Mouse (Mus musculus) Patski (cell line): Measurements from ENCODE around the gene 1700067K01Rik. TPM values are rescaled to one million over a fixed set of nuclear protein-coding genes. Genes with fewer than 3 reads are reported as not detected.

Source experiments
- ATAC-seq: fragments of 100-300 bp; one replicate; pipeline ENCODE4 v1.8.0; 2021
- CTCF ChIA-PET: fragments of 350-600 bp; sonication (Branson Sonifier 250); formaldehyde crosslinking; loops from one replicate; lab custom pipeline; 2022; ENCODE audit warnings: inconsistent platforms; lab: Charles Lee
- POLR2A ChIA-PET: fragments of 350-600 bp; sonication (Branson Sonifier 250); formaldehyde crosslinking; loops from one replicate; lab custom pipeline; 2022; ENCODE audit warnings: antibody characterized with exemption, inconsistent platforms; lab: Charles Lee
- DNase-seq: peaks from one replicate; pipeline ENCODE4 v3.0.0-alpha.2; 2011; ENCODE audit warnings: low read depth, low spot score
- H3K27me3 ChIP-seq: fragments of 371-371 bp; one replicate; pipeline ENCODE4 v1.5.1; 2021
- CTCF ChIP-seq: fragments of 100-300 bp; IDR thresholded peaks from one replicate; pipeline ENCODE4 v1.5.1; 2021
- in situ Hi-C: fragments of 300-500 bp; cut with MboI; formaldehyde crosslinking; loops from 3 replicates; pipeline ENCODE4 v1.11.1; 2018; ENCODE audit warnings: low pct_unique_long_range_greater_than_20kb, mixed read lengths
- polyA plus RNA-seq: library from polyadenylated mRNA; unstranded; gene quantifications from one replicate; pipeline ENCODE4 v1.2.3, GENCODE M21; 2021

The 1700067K01Rik gene
- polyA plus RNA-seq, 1 experiment from 2014 or later: 1.3 TPM

- no peak for TF ChIP-seq CTCF
- ATAC-seq: peak; percentile 97
- POLR2A ChIA-PET: no interaction called here
- CTCF ChIA-PET: no interaction called here
- in situ Hi-C loops: no loop called here
- DNase-seq: peak; percentile 88
- no peaks in the 10 kb centered on the region for H3K27me3 ChIP-seq
These were observed 28.9 kb upstream of the 1700067K01Rik start, which contains the start of gene Prkaca for GRCm38 (mm10) chr8:83972150-83973120. Gene Prkaca (plus strand): TSS chr8:83972993.

GRCm38 (mm10) chr8:83973161-83974031, 27.9 kb upstream of the 1700067K01Rik start:
- no peaks in the 10 kb centered on the region for H3K27me3 ChIP-seq
- ATAC-seq (peak; percentile 38), DNase-seq (no peak)
- CTCF ChIA-PET: no interaction called here
- in situ Hi-C loops: no loop called here
- POLR2A ChIA-PET: no interaction called here
- no peak for TF ChIP-seq CTCF

GRCm38 (mm10) chr8:83974521-83974920, 26.8 kb upstream of the 1700067K01Rik start:
- H3K27me3 ChIP-seq: no peaks in the 10 kb centered on the region
- ChIA-PET CTCF (interaction anchor here (1.0 kb wide), 1 partner anchor 19 kb away, joined by 4 read pairs; no protein-coding TSS in a partner anchor), POLR2A (interaction anchor here (0.7 kb wide), 1 partner anchor 681 kb away, joined by 8 read pairs; no protein-coding TSS in a partner anchor)
- no peak for TF ChIP-seq CTCF
- in situ Hi-C loops: no loop called here
- DNase-seq (no peak), ATAC-seq (no peak)

GRCm38 (mm10) chr8:83976101-83976630, 25.1 kb upstream of the 1700067K01Rik start:
- in situ Hi-C loops: no loop called here
- no peak for ATAC-seq

GRCm38 (mm10) chr8:83976779-83977350, 24.4 kb upstream of the 1700067K01Rik start:
- no peak for DNase-seq
- in situ Hi-C loops: no loop called here
- ChIA-PET POLR2A (interaction anchor here (0.7 kb wide), 1 partner anchor 12 kb away, joined by 3 read pairs; no protein-coding TSS in a partner anchor), CTCF (interaction anchor here (1.3 kb wide), 1 partner anchor 11 kb away, joined by 5 read pairs; no protein-coding TSS in a partner anchor)
- TF ChIP-seq CTCF: no peak
- no peak for ATAC-seq
- no peaks in the 10 kb centered on the region for H3K27me3 ChIP-seq

More at GRCm38 (mm10) chr8:83976101-83976630, 25.1 kb upstream of the 1700067K01Rik start:
- DNase-seq: no peak
- ChIA-PET CTCF (interaction anchor here (1.1 to 1.4 kb wide), 3 partner anchors 12 to 23 kb away, joined by 3 to 6 read pairs (median 4); no protein-coding TSS in a partner anchor), POLR2A (no interaction called here)
- TF ChIP-seq CTCF: no peak
- no peaks in the 10 kb centered on the region for H3K27me3 ChIP-seq

GRCm38 (mm10) chr8:83977646-83978045, 23.7 kb upstream of the 1700067K01Rik start:
- ChIA-PET CTCF (interaction anchor here (1.3 kb wide), 1 partner anchor 10 kb away, joined by 5 read pairs; no protein-coding TSS in a partner anchor), POLR2A (no interaction called here)
- in situ Hi-C loops: no loop called here
- no peak for DNase-seq
- no peaks in the 10 kb centered on the region for H3K27me3 ChIP-seq
- ATAC-seq: no peak
- TF ChIP-seq CTCF: no peak

GRCm38 (mm10) chr8:83978200-83978599, 23.1 kb upstream of the 1700067K01Rik start:
- DNase-seq (no peak), ATAC-seq (no peak)
- no peaks in the 10 kb centered on the region for H3K27me3 ChIP-seq
- ChIA-PET CTCF (interaction anchor here (1.3 kb wide), 1 partner anchor 9 kb away, joined by 5 read pairs; no protein-coding TSS in a partner anchor), POLR2A (no interaction called here)
- no peak for TF ChIP-seq CTCF
- in situ Hi-C loops: no loop called here

GRCm38 (mm10) chr8:83980250-83980649, 21.1 kb upstream of the 1700067K01Rik start:
- ATAC-seq (no peak), DNase-seq (no peak)
- in situ Hi-C loops: no loop called here
- ChIA-PET POLR2A (no interaction called here), CTCF (no interaction called here)
- TF ChIP-seq CTCF: no peak
- H3K27me3 ChIP-seq: no peaks in the 10 kb centered on the region

- no peak for TF ChIP-seq CTCF
- no peak for ATAC-seq
- in situ Hi-C loops: no loop called here
- POLR2A ChIA-PET: no interaction called here
- DNase-seq: no peak
- CTCF ChIA-PET: no interaction called here
- no peaks in the 10 kb centered on the region for H3K27me3 ChIP-seq
These were observed 20.5 kb upstream of the 1700067K01Rik start for GRCm38 (mm10) chr8:83980845-83981244.

GRCm38 (mm10) chr8:83981533-83981932, 19.8 kb upstream of the 1700067K01Rik start:
- in situ Hi-C loops: no loop called here
- POLR2A ChIA-PET: no interaction called here
- no peaks in the 10 kb centered on the region for H3K27me3 ChIP-seq
- no peak for ATAC-seq
- DNase-seq: no peak
- CTCF ChIA-PET: no interaction called here
- TF ChIP-seq CTCF: no peak
